Mouse (Mus musculus) MN1 (cell line): ENCODE measurements at regions not wholly inside any gene's neighbourhood (a gene's known extent, or its start where the extent isn't known, plus 50 kb on each side); places are given as distances from the start of the nearest gene placed in this dataset.

ENCODE experiments used
- DNase-seq: peaks from one replicate; pipeline ENCODE4 v3.0.0-alpha.2; 2016; ENCODE audit warnings: low spot score

DNA sequence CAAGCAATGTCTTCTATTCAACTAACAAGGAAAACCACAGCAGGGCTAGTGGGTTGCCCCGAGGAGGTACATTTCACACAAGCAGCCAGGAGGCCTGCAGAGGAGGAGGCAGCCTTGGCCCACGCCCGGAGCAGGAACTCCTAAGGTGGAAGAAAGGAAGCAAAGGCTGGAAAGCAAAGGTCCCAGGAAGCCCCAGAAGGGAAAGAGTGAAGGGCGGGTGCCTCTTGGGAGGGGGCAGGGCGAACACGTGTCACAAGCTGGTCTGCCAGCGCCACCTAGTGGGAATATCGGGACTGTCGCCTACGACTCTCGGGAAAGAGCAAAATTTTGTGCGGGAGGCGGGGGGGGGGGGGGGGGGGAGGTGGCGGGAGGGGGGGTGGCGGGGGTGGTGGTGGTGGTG lies 508.1 kb upstream of the Tmem132c start:
- no peak for DNase-seq

DNA sequence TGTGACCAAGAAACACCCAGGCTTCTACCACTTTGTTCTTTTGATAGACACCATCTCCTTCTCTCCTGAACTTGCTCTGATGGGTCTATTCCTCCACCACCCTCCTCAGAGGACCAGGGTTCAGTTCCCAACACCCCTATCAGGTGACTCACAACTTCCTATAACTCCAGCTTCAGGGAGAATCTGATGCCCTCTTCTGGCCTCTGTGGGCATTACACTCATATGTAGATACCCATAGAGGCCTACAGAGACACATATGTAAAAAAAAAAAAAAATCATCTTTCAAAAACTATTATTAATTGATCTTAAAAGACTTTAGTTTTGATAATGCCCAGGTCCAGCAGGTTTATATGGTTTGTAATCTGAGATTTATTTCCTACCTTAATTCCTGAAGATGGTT lies 505.9 kb upstream of the Tmem132c start:
- no peak for DNase-seq

DNA sequence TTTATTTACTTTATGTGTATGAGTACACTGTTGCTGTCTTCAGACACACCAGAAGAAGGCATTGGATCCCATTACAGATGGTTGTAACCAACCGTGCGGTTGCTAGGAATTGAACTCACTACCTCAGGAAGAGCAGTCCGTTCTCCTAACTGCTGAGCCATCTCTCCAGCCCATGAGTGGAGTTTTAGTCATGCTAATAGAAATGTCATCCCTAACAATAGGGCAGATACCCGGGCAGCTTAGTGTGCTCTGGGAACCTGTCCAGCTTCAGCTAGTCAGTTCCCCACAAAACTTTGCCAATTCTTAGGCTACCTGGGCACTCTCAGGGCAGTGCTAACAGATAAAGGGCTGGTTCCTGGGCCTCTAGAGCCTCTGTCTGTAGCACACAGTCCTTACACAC lies 503.9 kb upstream of the Tmem132c start:
- DNase-seq = no peak

DNA sequence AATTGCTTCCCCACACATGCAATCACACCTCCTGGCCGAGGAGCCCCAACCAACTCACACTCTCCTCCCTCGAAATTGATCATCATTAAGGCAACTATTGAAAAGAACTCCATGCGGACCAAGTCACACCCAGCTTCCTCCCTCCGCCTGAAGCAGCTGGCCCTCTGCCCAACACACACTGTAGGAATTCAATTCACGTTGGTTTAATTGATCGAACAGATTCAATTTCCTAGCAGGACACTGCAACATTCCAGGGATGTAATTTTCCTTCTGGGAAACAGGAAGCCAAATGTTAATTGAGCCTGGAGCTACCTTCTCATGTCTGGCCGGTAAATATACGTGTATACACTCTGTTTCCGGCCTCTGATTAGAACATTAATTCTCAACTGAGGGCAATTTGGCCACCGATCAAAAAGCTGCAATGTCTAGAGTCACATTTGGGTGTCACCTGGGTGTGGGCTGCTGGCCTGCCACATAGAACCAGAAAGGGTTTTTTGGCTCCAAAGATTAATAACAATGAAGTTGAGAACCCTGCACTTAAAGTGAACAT lies 500.7 kb upstream of the Tmem132c start:
- DNase-seq = no peak

DNA sequence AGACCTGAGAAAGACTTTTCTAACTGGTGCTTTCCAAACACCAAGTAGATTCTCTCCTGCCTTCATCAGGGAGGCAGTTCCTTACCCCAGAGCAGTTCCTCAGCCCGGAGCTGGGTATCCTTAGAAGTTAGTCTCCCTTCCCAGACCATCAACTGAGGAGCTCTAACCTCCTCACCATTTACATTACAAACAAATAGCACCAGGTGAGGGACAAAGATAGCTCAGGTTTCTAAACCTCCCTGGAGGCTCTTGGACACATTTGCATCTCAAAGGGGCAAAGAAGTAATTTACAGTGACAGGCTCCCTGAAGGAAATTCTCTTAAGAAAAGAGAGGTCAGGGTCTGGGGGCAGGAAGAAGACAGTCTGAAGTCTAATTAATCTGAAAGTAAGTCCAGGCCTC lies 486.5 kb upstream of the Tmem132c start:
- no peak for DNase-seq

DNA sequence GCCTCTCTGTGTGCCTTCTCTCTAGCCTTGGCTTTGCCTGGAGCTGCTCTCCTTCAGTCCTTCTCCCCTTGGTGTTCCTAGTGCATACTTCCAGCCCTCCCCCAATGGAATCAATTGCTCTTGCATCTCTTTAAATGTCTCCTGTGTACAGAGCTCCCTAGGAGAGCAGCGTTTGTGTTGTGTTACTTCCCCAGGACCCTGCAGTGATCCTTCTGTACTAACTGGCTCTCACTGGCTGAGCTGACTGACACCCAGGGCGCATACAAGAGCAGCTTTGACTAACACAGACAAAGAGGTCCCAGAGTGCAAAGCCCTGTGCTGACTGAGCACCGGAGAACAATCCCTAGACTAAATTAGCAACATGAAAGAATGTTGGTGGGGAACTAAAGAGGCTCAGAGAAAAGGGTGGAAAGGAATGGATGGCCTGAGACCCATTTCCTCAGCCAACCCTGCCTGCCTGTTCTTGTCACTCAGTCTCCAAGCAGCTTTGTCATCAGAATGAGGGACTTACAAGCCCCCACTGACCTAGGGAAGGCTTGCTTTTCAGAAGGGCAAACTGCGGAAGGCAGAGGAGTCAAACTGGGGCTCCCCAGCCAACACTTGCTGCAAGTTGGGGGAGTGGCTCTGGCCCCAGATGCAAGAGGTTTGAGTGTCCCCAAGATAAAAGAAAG lies 476.4 kb upstream of the Tmem132c start:
- DNase-seq = no peak

DNA sequence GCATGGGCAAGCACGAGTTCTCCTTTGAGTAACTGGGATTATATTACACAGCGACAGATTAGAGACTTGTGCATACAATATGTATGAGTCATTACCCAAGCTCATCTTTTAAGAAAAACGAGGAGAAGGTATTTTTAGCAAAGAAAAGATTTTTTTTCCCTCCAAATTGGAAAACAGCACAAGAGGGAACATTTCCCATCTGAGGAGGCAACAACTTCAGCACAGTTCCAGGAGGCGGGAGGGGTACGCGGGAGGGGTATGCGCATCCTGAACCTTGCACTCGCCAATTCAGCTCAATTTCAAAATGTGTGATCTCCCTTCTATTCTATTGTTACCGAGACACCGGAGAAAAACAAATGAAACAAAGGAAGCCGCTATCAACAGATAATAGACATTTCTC lies 472.6 kb upstream of the Tmem132c start:
- DNase-seq = no peak

DNA sequence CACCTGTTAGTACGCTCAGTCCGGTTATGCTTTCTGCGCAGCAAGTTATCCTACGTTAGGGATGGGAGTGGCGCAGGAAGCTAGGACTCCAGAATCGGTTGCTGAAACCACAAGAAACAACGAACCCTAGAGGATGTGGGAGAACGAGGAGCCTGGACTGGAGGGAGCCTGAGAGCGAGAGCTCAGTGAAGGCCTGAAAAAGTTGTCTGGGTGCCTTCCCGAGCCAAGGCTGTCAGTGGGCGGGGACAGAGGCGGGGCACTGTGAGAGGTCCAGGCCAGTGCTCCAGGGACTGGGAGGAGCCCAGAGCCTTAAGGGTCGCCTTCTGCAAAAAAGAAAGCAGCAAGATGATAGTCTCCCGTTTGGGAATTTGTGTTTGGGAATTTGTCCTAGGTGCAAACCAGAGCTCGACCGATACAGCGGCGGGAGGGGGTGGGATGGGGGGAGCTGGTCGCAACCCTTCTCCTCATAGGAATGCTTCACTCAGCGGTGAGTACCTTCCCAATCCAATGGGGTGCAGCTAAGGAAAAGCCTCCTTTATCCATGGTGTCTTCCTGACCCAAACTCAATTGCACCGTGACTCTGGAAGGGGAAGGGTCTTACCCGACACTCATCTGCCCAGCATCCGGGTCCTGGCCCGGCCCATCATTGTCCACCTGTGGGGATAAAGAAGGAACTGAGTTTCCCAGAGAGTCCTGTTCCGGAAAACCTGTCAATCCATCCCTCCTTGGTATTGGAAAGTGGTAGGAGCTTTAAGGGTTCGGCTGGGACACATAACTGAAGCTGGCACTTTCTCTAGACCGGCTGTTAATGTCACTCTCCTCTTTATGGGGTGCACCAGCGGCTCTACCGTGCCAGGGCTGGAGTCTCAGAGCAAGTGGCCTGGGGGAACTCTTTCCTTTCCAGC lies 453.6 kb upstream of the Tmem132c start:
- DNase-seq = no peak

DNA sequence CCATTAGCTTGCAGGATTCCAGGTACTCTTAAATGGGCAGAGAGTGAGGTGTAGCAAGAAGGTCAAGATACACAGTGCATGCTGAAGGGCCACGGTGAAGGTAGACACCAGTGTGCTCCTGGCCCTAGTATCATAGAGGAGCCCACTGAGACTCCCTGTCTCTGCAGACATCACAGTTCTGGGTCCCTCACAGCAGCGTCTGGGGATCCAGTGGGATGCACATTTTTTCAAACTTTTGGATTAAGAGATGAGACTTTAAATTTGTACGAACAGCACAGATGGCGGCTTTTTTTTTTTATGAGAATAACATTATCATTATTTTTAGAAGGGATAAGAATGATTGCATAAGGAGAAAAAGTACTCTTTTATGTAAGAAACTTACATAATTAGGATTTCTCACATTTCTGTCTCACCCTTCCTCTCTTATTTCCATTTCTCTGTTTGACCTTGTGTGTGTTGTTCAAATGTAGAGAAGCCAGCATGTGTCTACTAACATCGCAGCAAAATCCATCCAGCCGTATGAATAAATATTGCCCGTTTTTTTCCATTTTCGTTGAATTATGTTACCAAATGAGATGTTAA lies 441.8 kb upstream of the Tmem132c start:
- DNase-seq = no peak

DNA sequence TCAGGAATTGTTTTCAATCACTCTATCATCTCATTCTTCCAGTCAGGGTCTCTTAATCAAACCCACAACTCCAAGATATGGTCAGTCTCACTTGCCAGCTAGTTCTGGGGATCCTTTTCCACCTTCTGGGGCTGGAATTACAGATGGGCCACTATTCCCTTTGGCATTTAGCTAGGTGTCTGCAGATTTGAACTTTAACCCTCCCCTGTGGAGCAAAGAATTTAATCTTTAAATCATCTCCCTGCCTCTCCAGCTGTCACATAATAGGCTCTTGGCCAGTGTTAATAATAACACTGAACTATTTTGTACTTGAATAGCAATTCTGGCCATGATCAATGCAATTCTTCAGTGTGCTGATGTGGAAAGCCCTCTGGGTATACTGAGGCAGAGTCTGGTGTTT lies 435.0 kb upstream of the Tmem132c start:
- no peak for DNase-seq

DNA sequence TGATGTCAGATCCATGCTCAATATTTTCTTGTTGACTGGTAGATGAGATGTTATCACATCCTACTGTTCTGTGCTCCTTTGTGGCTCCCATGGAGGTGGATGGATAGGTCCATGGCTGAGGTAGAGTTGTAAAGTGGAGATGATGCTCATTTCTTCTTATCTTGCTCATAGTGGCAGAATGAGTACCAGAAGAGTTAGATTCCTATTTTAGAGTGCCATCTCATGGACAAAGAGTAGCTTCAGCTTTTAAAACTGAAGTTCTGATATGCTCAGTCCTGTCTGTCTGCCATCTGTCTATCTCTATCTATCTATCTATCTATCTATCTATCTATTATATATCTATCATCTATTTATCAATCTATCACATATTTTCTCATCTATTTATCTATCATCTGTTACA lies 425.5 kb upstream of the Tmem132c start:
- DNase-seq = no peak

DNA sequence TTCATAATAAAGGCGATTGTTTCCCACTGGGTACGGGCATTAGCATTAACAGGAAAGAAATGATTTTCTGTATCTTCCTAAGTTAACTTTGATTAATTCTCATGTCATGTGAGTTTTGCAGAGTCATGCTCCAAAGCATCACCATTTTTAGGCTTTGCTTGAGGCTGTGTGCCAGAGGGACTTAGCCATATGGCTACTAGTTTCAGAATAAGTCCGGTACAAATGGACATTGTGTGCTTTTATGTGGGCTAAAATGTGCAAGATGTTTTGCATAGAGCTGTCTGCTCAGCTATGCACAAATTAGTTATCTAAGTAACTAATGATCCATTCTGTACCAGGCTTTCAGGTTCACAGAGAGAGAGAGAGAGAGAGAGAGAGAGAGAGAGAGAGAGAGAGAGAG lies 406.2 kb upstream of the Tmem132c start:
- DNase-seq = no peak

DNA sequence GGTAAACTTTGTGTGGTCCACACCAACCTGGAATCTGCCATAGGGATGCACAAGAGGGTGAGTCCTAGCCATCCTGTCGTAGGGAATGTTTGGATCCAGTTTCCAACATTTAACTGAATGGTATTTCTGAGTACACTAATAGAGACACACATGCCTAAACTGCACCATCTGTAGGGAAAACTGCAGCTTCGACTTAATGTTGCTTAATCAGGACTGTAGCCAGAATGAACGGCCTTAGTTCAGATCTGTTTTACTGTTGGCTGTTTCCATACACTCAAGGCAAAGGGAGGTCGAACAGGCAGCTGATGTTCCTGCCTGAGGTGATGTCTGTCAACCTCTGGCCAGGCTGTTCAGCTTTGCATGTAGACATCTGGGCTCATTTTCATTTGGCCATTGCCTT lies 399.0 kb upstream of the Tmem132c start:
- no peak for DNase-seq

DNA sequence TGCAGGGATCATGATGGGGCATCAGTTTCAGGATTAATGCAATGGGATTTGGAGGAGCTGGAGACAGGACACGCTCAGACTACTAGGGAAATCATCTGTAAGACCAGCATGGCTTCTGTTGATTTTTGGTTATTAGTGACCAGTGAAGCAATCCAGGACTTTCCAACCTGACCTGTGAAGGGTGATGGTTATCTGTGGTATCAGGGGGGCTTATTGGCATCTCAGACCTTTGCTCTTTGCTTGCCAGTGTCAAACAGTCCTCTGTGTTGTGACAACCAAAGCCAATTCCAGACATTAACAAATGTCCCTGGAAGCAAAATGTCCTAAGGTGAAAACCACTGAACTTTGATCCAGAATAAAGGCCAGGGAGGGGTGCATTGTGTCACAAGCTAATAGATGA lies 379.5 kb upstream of the Tmem132c start:
- no peak for DNase-seq

DNA sequence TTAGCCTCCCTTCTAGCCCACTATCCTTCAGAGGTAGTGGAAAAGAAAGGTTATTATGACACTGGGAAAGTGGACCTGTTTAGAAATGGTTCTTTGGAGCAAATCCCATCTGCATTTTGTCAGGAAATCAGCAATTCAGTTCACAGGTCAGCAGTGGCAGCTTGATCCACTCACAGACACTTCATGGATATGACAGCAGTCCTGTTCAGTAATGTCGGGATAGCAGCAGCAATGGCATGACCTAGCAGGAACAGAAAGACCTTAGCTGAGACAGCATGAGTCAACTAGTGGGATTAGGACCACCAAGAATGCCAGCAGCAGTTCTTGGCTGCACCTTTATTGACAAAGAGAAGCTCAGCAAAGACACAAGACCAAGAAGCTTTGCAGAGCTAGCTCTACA lies 365.8 kb upstream of the Tmem132c start:
- no peak for DNase-seq

DNA sequence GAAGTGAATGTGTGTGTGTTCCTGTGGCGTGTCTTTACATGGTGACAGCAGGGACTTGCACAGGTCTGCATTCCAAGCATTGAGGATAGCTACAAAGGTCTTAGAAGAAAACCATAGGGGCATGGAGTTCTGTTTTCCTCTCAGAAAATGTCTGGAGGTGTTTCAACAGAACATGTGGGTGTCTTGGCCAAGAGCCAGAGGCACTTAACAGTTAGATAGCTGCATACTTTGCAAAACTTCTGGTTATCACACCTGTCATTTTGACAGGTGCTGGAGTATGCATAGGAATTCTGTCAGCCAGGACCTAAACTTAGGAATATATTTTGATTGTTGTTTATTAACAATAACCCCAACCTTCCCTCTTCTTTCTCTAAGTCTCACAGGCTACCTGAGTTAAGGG lies 350.9 kb upstream of the Tmem132c start:
- no peak for DNase-seq

DNA sequence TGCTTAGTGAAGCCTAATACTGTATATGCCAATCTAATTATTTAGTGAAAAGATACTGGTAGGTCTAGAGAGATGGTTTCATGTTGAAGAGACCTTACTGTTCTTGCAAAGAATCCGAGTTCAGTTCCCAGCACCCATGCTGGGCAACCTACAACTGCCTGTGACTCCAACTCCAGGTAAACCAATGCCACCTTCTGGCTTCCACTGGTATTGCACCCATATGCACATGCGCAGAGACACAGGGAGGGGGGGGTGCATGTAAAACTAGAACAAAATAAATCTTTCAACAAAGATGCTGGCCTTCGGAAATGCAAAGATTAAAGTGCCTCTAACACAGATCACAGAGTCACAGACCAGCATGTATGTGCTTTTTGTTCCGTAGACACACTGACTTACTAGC lies 348.5 kb upstream of the Tmem132c start:
- DNase-seq = no peak

DNA sequence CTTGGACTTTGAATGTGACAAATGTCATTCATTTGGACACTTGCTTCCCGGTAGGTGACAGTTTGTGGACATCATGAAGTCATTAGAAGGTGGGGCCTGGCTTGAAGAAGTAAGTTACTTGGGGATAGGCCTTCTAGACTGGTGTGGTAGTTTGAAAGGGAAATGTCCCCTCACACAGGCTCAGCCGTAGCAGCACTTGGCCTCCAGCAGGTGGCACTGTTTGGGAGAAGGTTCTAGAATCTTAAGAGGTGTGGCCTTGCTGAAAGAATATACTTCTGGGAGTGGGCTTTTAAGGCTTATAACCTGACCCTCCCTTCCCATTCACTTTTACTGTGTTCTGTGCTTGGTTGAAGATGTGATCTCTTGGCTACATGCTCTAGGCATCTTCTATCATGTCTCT lies 331.5 kb upstream of the Tmem132c start:
- no peak for DNase-seq

DNA sequence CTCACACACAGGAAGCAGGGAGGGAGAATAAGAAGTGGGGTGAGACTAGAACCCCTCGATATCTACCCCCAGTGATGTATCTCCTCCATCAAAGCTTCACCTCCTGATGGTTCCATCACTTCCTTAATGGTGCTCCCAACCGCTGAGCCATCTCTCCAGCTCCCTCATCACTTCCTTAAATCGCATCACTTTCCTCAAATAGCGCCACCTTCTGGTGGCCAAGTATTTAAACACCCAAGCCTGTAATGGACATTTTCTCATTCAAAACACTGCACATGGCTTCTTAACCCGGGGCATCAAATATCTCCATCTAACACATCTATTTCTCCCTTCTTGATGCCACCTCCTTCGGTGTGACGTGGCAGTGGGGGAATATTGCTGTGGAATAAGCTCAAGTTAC lies 324.3 kb upstream of the Tmem132c start:
- no peak for DNase-seq

DNA sequence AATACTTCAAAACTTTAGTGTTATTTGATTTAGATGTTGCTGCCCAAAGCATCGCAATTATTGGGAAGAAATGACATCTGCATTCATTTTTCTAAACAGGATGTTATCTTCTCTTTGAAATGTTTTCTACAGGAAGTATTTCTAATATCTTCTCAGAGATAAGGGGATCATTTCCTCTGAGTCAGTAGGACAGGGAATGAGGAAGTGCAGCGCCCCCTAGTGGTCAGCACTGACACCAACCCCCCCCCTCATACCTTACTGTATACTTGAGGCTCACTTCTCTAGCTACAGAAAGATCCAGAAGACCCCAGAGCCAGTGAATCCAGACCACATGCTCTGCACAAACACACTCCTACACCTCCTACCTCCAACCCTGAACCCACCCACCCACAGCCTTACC lies 308.1 kb upstream of the Tmem132c start:
- no peak for DNase-seq

DNA sequence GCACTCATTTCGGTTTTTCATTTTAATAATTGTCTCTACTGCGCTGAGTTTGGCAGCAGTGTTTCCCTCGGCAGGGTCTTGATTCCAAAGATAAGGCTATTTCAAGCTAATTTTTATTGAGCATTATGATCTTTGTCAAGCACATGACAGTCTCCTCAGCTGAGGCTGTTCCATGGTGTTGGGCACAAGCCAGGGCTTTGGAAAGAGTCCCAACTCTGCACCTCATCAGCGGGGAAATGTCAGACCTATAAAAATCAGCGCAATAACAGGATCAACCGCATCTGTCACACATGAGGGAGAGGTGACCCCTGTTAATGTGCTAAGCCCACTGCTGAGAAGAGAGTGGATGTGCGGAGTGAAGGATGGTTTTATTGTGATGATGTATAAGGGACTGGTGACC lies 296.7 kb upstream of the Tmem132c start:
- DNase-seq = no peak

DNA sequence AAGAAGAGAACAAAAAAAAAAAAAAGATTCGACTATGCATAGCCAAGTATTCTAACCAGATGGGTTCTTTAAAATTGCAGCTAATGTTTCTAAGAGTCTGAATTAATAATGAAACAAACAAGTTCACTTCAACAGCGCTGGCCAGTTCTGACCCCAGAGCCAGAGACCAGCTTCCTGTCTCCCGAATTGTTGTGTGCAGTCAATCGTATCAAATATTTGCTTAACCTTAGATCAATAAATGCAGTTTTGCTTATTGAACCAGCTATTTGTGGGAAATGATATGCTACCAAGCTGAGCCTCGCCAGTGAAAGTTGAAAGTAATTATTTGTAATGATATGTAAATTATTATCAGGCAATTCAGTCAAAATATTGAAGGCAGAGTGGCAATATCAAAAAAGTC lies 287.4 kb upstream of the Tmem132c start:
- DNase-seq = no peak

DNA sequence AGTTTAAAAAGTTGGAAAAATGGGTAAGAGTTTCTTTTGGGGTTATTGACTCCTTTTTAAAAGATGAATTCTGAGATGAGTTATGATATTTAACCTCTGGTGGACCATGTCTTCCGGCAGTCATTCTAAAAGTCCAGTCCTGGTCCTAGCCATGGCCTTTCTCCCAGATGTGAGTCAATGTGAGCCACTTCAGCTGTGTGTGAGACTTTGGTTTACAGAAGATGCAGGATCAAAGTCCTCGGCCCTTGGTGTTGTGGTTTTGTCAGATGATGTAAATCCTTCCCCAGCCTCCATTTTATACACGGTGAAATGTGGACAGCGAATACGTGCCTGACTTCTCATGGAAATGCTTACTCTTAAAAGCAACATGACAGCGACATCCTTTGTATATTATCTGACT lies 287.0 kb upstream of the Tmem132c start:
- no peak for DNase-seq
